ENCODE assay signal across 8 mouse cellular contexts in genomic region chr19:4756921-4757320, GRCm38 (mm10). TPM values are rescaled to one million over a fixed set of nuclear protein-coding genes. Genes with fewer than 3 reads are reported as not detected.
DNase-seq lines count a peak whose midpoint lies in the region; ATAC-seq and TF ChIP-seq lines count a peak whose summit lies in the region.

No protein-coding gene starts in this region.

- no peaks in the 10 kb centered on the region for H3K9me3 ChIP-seq in heart, postnatal 0 days (replicated peaks; ENCODE audit: control insufficient read depth, low read length)
- H3K9me3 ChIP-seq in hindbrain, embryonic 15.5 days, result no peaks in the 10 kb centered on the region
- H3K9me3 ChIP-seq in midbrain, embryonic 13.5 days, result no peaks in the 10 kb centered on the region

- TF ChIP-seq CTCF in heart, postnatal 0 days (IDR thresholded peaks at IDR 0.05; ENCODE audit: low read depth), result no peak
- TF ChIP-seq CTCF in bone marrow macrophage, adult 2 months (IDR thresholded peaks at IDR 0.05; ENCODE audit: low read depth, low read length), result no peak

- no peak for DNase-seq in heart, postnatal 0 days (ENCODE audit: low spot score)
- no peak for DNase-seq in heart, postnatal 14 days
- DNase-seq in cerebellum, adult 8-10 months, result no peak
- no peak for DNase-seq in right cerebral cortex, postnatal 14 days
- no peak for DNase-seq in spleen, postnatal 4 days (ENCODE audit: low spot score in 2 of 2)

- TF ChIP-seq EP300 in heart, postnatal 0 days (IDR thresholded peaks at IDR 0.05; ENCODE audit: low read depth), result no peak

- no peak for TF ChIP-seq POLR2A in bone marrow macrophage, adult 2 months (IDR thresholded peaks at IDR 0.05; ENCODE audit: borderline replicate concordance, low read depth, low read length)

- WGBS in heart, postnatal 0 days, result 2% methylated on average over 9 of the region's 9 CpGs
- 2% methylated on average over 9 of the region's 9 CpGs for WGBS in hindbrain, embryonic 15.5 days
- 4% methylated on average over 9 of the region's 9 CpGs for WGBS in midbrain, embryonic 13.5 days

- peak overlapping the region; percentile 58 for H3K9ac ChIP-seq in heart, postnatal 0 days (replicated peaks; ENCODE audit: low read depth, low read length)
- H3K9ac ChIP-seq in hindbrain, embryonic 15.5 days, result peak overlapping the region; percentile 92
- peak overlapping the region; percentile 90 for H3K9ac ChIP-seq in midbrain, embryonic 13.5 days (replicated peaks)

- peaks cover 14% of the 10 kb centered on the region for H3K4me1 ChIP-seq in heart, postnatal 0 days (ENCODE audit: control insufficient read depth, insufficient read depth)
- H3K4me1 ChIP-seq in bone marrow macrophage, adult 2 months (ENCODE audit: control insufficient read depth, insufficient read depth, low read length), result no peaks in the 10 kb centered on the region
- H3K4me1 ChIP-seq in hindbrain, embryonic 15.5 days (replicated peaks), result peaks cover 48% of the 10 kb centered on the region
- peaks cover 47% of the 10 kb centered on the region for H3K4me1 ChIP-seq in midbrain, embryonic 13.5 days (replicated peaks)

- H3K36me3 ChIP-seq in heart, postnatal 0 days (replicated peaks; ENCODE audit: control insufficient read depth, insufficient read depth, low read length), result peaks cover 21% of the 10 kb centered on the region
- peaks cover 19% of the 10 kb centered on the region for H3K36me3 ChIP-seq in hindbrain, embryonic 15.5 days
- H3K36me3 ChIP-seq in midbrain, embryonic 13.5 days, result peaks cover 35% of the 10 kb centered on the region

- H3K27me3 ChIP-seq in heart, postnatal 0 days (ENCODE audit: control insufficient read depth, insufficient read depth, low read length), result no peaks in the 10 kb centered on the region
- H3K27me3 ChIP-seq in hindbrain, embryonic 15.5 days, result no peaks in the 10 kb centered on the region
- H3K27me3 ChIP-seq in midbrain, embryonic 13.5 days, result no peaks in the 10 kb centered on the region

- peak overlapping the region; percentile 66 for H3K4me3 ChIP-seq in heart, postnatal 0 days (ENCODE audit: low read depth, low read length)
- peak overlapping the region; percentile 83 for H3K4me3 ChIP-seq in bone marrow macrophage, adult 2 months (ENCODE audit: insufficient read depth, low read length)
- H3K4me3 ChIP-seq in hindbrain, embryonic 15.5 days, result peak overlapping the region; percentile 81
- peak overlapping the region; percentile 78 for H3K4me3 ChIP-seq in midbrain, embryonic 13.5 days (replicated peaks)

- peak overlapping the region; percentile 82 for H3K27ac ChIP-seq in heart, postnatal 0 days (ENCODE audit: low read depth)
- H3K27ac ChIP-seq in bone marrow macrophage, adult 2 months (ENCODE audit: insufficient read depth, low read depth, low read length), result no peak overlapping the region
- peak overlapping the region; percentile 99 for H3K27ac ChIP-seq in hindbrain, embryonic 15.5 days (replicated peaks)
- peak overlapping the region; percentile 98 for H3K27ac ChIP-seq in midbrain, embryonic 13.5 days

- intact Hi-C loops in heart, postnatal 14 days (cut with DNase I), result loop anchor here (5.0 kb wide), 1 partner anchor 150 kb away; the partner anchor contains the start of gene Bbs1

- no peak for ATAC-seq in heart, postnatal 0 days (ENCODE audit: insufficient read depth, low read depth)
- no peak for ATAC-seq in hindbrain, embryonic 15.5 days (ENCODE audit: low FRiP score, low read depth)
- ATAC-seq in midbrain, embryonic 13.5 days, result no peak

- H3K4me2 ChIP-seq in heart, postnatal 0 days (ENCODE audit: low read depth, low read length), result peak overlapping the region; percentile 71
- H3K4me2 ChIP-seq in hindbrain, embryonic 15.5 days, result peak overlapping the region; percentile 74
- peak overlapping the region; percentile 75 for H3K4me2 ChIP-seq in midbrain, embryonic 13.5 days (replicated peaks)

RNA-seq across cellular contexts. Expression of gene Rbm4b, which starts 0.6 kb away (rescaled TPM):
- 9.3 and 30.2 TPM in 2 replicates for total RNA-seq in heart, postnatal 0 days (2014; rRNA removed; ENCODE audit: low replicate concordance)
- polyA plus RNA-seq in heart, postnatal 0 days (2015; fragmentation: Nextera tagmentation; extraction: Ambion mirVana), result 20.3 and 22.5 TPM in 2 replicates
- total RNA-seq in heart, postnatal 14 days (2021), result 1 to 10 TPM; 5.8 to 6.3 TPM
- 6.2 and 7.7 TPM in 2 replicates for polyA plus RNA-seq in bone marrow macrophage, adult 2 months (2012; ENCODE audit: insufficient read depth, insufficient read length, missing spikeins)
- polyA plus RNA-seq in hindbrain, embryonic 15.5 days (2015; fragmentation: Nextera tagmentation; extraction: Ambion mirVana), result 134 and 139 TPM in 2 replicates
- 220 TPM in 2 replicates for polyA plus RNA-seq in midbrain, embryonic 13.5 days (2015; fragmentation: Nextera tagmentation; extraction: Ambion mirVana)

RNA-seq across cellular contexts. Expression of gene Rbm4, which starts 36.8 kb away (rescaled TPM):
- total RNA-seq in heart, postnatal 0 days (2014; rRNA removed; ENCODE audit: low replicate concordance), result 63.4 and 75.1 TPM in 2 replicates
- polyA plus RNA-seq in heart, postnatal 0 days (2015; fragmentation: Nextera tagmentation; extraction: Ambion mirVana), result 40.8 and 43.9 TPM in 2 replicates
- total RNA-seq in heart, postnatal 14 days (2021), result 10 to 100 TPM; 41.4 to 48.7 TPM
- 18.5 and 18.6 TPM in 2 replicates for polyA plus RNA-seq in bone marrow macrophage, adult 2 months (2012; ENCODE audit: insufficient read depth, insufficient read length, missing spikeins)
- polyA plus RNA-seq in hindbrain, embryonic 15.5 days (2015; fragmentation: Nextera tagmentation; extraction: Ambion mirVana), result 72.3 and 87.5 TPM in 2 replicates
- polyA plus RNA-seq in midbrain, embryonic 13.5 days (2015; fragmentation: Nextera tagmentation; extraction: Ambion mirVana), result 117 and 126 TPM in 2 replicates

RNA-seq across cellular contexts. Expression of gene Sptbn2, which starts 46.0 kb away (rescaled TPM):
- 0.04 TPM in 2 replicates for total RNA-seq in heart, postnatal 0 days (2014; rRNA removed; ENCODE audit: low replicate concordance)
- polyA plus RNA-seq in heart, postnatal 0 days (2015; fragmentation: Nextera tagmentation; extraction: Ambion mirVana), result 0.05 and 0.12 TPM in 2 replicates
- under 1 TPM; 0.15 to 0.22 TPM for total RNA-seq in heart, postnatal 14 days (2021)
- not detected in 2 replicates for polyA plus RNA-seq in bone marrow macrophage, adult 2 months (2012; ENCODE audit: insufficient read depth, insufficient read length, missing spikeins)
- 29.2 and 33.5 TPM in 2 replicates for polyA plus RNA-seq in hindbrain, embryonic 15.5 days (2015; fragmentation: Nextera tagmentation; extraction: Ambion mirVana)
- polyA plus RNA-seq in midbrain, embryonic 13.5 days (2015; fragmentation: Nextera tagmentation; extraction: Ambion mirVana), result 29.8 and 31.9 TPM in 2 replicates

RNA-seq across cellular contexts. Expression of gene Gm21992, which starts 54.5 kb away (rescaled TPM):
- total RNA-seq in heart, postnatal 0 days (2014; rRNA removed; ENCODE audit: low replicate concordance), result 3.7 and 12.4 TPM in 2 replicates
- 17.6 and 21.6 TPM in 2 replicates for polyA plus RNA-seq in heart, postnatal 0 days (2015; fragmentation: Nextera tagmentation; extraction: Ambion mirVana)
- total RNA-seq in heart, postnatal 14 days (2021), result 10 to 100 TPM; 21.1 to 24.7 TPM
- 9.0 and 22.6 TPM in 2 replicates for polyA plus RNA-seq in bone marrow macrophage, adult 2 months (2012; ENCODE audit: insufficient read depth, insufficient read length, missing spikeins)
- 22.9 and 23.9 TPM in 2 replicates for polyA plus RNA-seq in hindbrain, embryonic 15.5 days (2015; fragmentation: Nextera tagmentation; extraction: Ambion mirVana)
- polyA plus RNA-seq in midbrain, embryonic 13.5 days (2015; fragmentation: Nextera tagmentation; extraction: Ambion mirVana), result 30.9 and 33.4 TPM in 2 replicates

RNA-seq across cellular contexts. Expression of gene Rbm14, which starts 54.5 kb away (rescaled TPM):
- 25.3 and 28.1 TPM in 2 replicates for total RNA-seq in heart, postnatal 0 days (2014; rRNA removed; ENCODE audit: low replicate concordance)
- 21.2 and 24.9 TPM in 2 replicates for polyA plus RNA-seq in heart, postnatal 0 days (2015; fragmentation: Nextera tagmentation; extraction: Ambion mirVana)
- 10 to 100 TPM; 25.3 to 32.3 TPM for total RNA-seq in heart, postnatal 14 days (2021)
- polyA plus RNA-seq in bone marrow macrophage, adult 2 months (2012; ENCODE audit: insufficient read depth, insufficient read length, missing spikeins), result 21.0 and 22.9 TPM in 2 replicates
- 62.4 and 64.8 TPM in 2 replicates for polyA plus RNA-seq in hindbrain, embryonic 15.5 days (2015; fragmentation: Nextera tagmentation; extraction: Ambion mirVana)
- 74.8 and 82.3 TPM in 2 replicates for polyA plus RNA-seq in midbrain, embryonic 13.5 days (2015; fragmentation: Nextera tagmentation; extraction: Ambion mirVana)

Comparison
In these comparisons a context has a peak if more than half of its experiments do, and no peak if none do; other contexts are left out.
1. RNA of gene Sptbn2, which starts 46.0 kb away (polyA plus RNA-seq): 29.2 to 33.5 TPM in hindbrain, embryonic 15.5 days and 29.8 to 31.9 TPM in midbrain, embryonic 13.5 days; 0.05 to 0.12 TPM in heart, postnatal 0 days and not detected in bone marrow macrophage, adult 2 months; every median in the first group is over 10 times any median in the second.
2. Peak in every context shown above with its lines, with median percentiles within 50 percentile points of each other: H3K4me2 ChIP-seq, H3K4me3 ChIP-seq and H3K9ac ChIP-seq.